Mouse (Mus musculus) heart, embryonic 11.5 days (tissue): ENCODE results near the gene Gipc3. TPM values are rescaled to one million over a fixed set of nuclear protein-coding genes. Genes with fewer than 3 reads are reported as not detected.
A peak's percentile ranks its signal among the peaks of the same experiment; 100 is the strongest.

Experiments
- ATAC-seq: fragments of 200-750 bp; cut with Nextera tagmentation; replicated peaks from 2 replicates; pipeline ENCODE4 v1.8.0; 2017; ENCODE audit warnings: moderate library complexity; ENCODE audit not compliant: insufficient number of reproducible peaks, low FRiP score, low TSS enrichment
- H3K27ac ChIP-seq: fragments of 300-500 bp; sonication (generic); 2 replicates; pipeline ENCODE4 v1.5.1; 2014; ENCODE audit warnings: mild to moderate bottlenecking, low read depth, low read length
- H3K27me3 ChIP-seq: fragments of 300-500 bp; sonication (generic); 2 replicates; pipeline ENCODE4 v1.6.1; 2014; ENCODE audit warnings: mild to moderate bottlenecking, low read length, mixed read lengths; ENCODE audit not compliant: control insufficient read depth, insufficient read depth
- H3K36me3 ChIP-seq: fragments of 300-500 bp; sonication (generic); 2 replicates; pipeline ENCODE4 v1.6.1; 2014; ENCODE audit warnings: mild to moderate bottlenecking, low read length, moderate library complexity, mixed read lengths; ENCODE audit not compliant: control insufficient read depth, insufficient read depth
- H3K4me1 ChIP-seq: fragments of 300-500 bp; sonication (generic); 2 replicates; pipeline ENCODE4 v1.6.1; 2014; ENCODE audit warnings: low read length; ENCODE audit not compliant: control insufficient read depth, insufficient read depth
- H3K4me2 ChIP-seq: fragments of 300-500 bp; sonication (generic); 2 replicates; pipeline ENCODE4 v1.6.1; 2014; ENCODE audit warnings: mild to moderate bottlenecking, moderate library complexity
- H3K4me3 ChIP-seq: fragments of 300-500 bp; sonication (generic); 2 replicates; pipeline ENCODE4 v1.5.1; 2014; ENCODE audit warnings: low read depth, low read length
- H3K9ac ChIP-seq: fragments of 300-500 bp; sonication (generic); 2 replicates; pipeline ENCODE4 v1.6.1; 2014; ENCODE audit warnings: mild to moderate bottlenecking, low read depth, low read length, moderate library complexity
- H3K9me3 ChIP-seq: fragments of 300-500 bp; sonication (generic); replicated peaks from 2 replicates; pipeline ENCODE4 v1.6.1; 2016; ENCODE audit warnings: low read length; ENCODE audit not compliant: control insufficient read depth
- WGBS: fragments of 180-500 bp; shearing (Covaris S2); extraction: QIAGEN DNeasy Blood & Tissue Kit; methylation state at CpG from one replicate; pipeline ENCODE4 v1.1.7; 2014; ENCODE audit not compliant: insufficient replicate concordance; 5-methylcytosine and 5-hydroxymethylcytosine counted together
- polyA plus RNA-seq: library from polyadenylated mRNA; unstranded; fragments of >200 nt; fragmentation: Nextera tagmentation; extraction: Ambion mirVana; gene quantifications from 2 replicates; pipeline ENCODE4 v1.2.1, GENCODE M21; 2014

Gene Gipc3
- polyA plus RNA-seq, 1 experiment from 2014 or later = not detected

DNA sequence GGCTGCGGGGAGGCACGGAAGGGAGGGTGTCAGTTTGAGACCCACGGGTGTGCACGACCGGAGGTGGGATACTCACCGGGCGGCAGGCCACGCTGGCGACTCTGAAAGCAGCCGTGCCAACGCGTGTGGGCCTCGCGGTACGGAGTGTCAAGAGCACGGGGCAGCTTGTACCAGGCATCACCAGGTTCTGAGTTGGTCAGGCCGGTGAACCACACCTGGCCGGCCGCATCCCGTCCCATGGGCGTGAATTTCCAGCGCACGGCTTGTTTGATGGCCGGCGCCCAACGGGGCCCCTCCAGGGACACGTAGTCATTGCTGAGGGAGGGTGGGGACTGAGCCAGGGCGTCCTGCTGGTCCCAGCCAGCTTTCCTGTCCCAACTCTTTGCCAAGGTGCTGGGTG is 21.6 kb upstream of the Gipc3 start:
- 10% methylated on average over 28 of the region's 28 CpGs for WGBS
- Histone ChIP-seq H3K4me2 (peak overlapping the region; percentile 69), H3K4me1 (peaks cover 57% of the 10 kb centered on the region), H3K27ac (no peak overlapping the region), H3K36me3 (peaks cover 28% of the 10 kb centered on the region), H3K9me3 (no peaks in the 10 kb centered on the region), H3K9ac (peak overlapping the region; percentile 56), H3K4me3 (peak overlapping the region; percentile 33), H3K27me3 (no peaks in the 10 kb centered on the region)
- ATAC-seq = 0 out of 2 replicates have a peak, but pooled peaks have one; percentile 2

DNA sequence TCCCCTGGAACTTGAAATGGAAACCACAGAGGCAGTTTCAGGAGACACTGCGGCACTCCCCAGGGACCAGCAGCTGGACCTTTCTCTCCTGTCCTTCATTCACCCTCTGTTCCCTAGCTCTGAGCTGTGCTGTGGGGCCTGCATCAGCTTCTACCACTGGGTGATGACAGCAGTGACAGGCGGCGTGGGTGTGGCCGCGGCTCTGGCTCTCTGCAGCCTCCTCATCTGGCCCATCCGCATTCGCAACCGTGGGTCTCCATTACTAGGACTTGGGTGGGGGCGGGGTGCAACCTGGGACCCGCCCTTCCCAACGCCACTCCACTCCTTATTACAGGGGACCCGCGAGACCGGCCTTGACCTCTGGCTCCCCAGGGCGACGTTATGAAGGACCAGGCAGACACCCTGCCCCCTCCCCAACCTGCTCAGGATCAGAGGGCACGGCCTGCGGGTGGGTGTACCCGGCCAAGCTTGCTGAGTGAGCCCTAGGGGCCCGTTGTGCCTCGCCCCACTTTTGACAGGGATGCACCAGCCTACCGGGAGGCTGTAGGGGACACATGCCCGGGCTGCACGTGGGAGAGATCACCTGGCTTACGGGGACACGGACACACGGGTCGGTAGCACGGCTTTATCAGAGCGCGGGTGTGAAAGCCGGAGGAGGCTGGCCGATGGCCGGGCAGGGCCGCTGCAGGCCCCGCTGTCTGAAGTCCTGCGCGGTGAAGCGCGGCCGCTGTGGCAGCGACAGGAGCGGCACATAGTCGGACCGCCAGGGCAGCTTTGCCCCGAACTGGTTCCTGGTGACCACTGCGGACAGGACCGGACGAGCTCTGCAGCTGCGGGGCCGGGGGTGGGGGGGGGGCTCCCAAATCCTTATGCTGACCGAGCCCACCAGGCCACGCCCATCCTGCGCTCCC is 20.6 kb upstream of the Gipc3 start:
- peak overlapping the region; percentile 33 for H3K4me3 ChIP-seq
- peak overlapping the region; percentile 95 for H3K27ac ChIP-seq
- ATAC-seq = peak; percentile 56
- H3K9ac ChIP-seq = peak overlapping the region; percentile 60
- no peaks in the 10 kb centered on the region for H3K9me3 ChIP-seq
- H3K4me2 ChIP-seq = peak overlapping the region; percentile 69
- H3K4me1 ChIP-seq = peaks cover 64% of the 10 kb centered on the region
- no peaks in the 10 kb centered on the region for H3K27me3 ChIP-seq
- H3K36me3 ChIP-seq = peaks cover 19% of the 10 kb centered on the region
- 4% methylated on average over 41 of the region's 54 CpGs for WGBS

DNA sequence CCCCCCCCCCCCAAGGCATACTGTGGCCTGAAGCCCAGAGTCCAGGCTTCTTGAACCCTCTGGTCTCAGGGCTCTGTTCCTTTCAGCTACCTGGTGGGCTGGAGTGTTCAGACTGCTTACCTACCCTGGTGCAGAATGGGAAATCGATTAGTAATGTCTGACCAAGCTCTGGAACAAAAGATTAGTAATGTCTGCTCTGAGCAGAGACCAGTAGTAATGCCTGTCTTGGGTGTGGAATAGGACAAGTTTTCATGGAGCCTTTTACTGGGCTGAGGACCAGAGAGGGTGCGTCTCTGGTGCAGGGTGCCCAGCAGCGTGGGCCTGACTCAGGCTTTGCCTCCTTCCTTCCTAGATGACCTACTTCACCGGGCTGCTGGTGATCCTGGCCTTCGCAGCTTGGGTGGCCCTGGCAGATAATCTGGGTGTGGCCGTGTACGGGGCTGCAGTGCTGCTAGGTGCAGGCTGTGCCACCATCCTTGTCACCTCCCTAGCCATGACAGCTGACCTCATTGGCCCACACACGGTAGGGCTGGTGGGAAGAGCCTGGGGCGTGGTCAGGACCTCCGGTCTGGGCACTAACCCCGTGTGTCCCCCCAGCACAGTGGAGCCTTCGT is 19.4 kb upstream of the Gipc3 start:
- H3K27me3 ChIP-seq = no peaks in the 10 kb centered on the region
- H3K36me3 ChIP-seq = peaks cover 6% of the 10 kb centered on the region
- H3K4me1 ChIP-seq = peaks cover 71% of the 10 kb centered on the region
- WGBS = 45% methylated on average over 12 of the region's 12 CpGs
- H3K27ac ChIP-seq = peak overlapping the region; percentile 95
- peak overlapping the region; percentile 69 for H3K4me2 ChIP-seq
- peak; percentile 39; the same call in 1 of the 2 replicates for ATAC-seq
- no peaks in the 10 kb centered on the region for H3K9me3 ChIP-seq
- H3K4me3 ChIP-seq = peak overlapping the region; percentile 33
- peak overlapping the region; percentile 60 for H3K9ac ChIP-seq

DNA sequence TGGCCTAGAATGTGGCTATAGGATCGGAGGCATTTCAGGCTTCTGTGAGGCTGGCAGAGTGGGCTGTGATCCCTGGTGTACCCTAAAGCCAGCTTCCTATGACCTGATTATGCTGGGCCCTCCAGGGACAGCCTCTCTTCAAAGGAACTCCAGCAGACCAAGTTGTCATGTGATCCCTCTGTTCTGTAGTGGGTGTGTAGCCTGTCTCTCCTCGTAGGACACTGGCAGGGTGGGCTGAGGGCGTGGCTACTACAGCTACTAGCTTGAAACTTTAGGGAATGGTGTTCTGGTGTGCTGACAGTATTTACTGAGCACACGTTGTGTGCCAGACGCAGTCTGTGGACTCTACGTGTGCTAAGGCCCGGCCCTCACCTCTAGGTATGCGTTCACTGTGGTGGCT is 17.7 kb upstream of the Gipc3 start:
- no peaks in the 10 kb centered on the region for H3K27me3 ChIP-seq
- H3K4me2 ChIP-seq = peak overlapping the region; percentile 22
- H3K27ac ChIP-seq = peak overlapping the region; percentile 35; the same call in 1 of the 2 replicates
- H3K9ac ChIP-seq = peak overlapping the region; percentile 39; the same call in 1 of the 2 replicates
- H3K9me3 ChIP-seq = no peaks in the 10 kb centered on the region
- no peak for ATAC-seq
- peaks cover 67% of the 10 kb centered on the region for H3K4me1 ChIP-seq
- 62% methylated on average over 8 of the region's 8 CpGs for WGBS
- H3K4me3 ChIP-seq = no peak overlapping the region
- no peaks in the 10 kb centered on the region for H3K36me3 ChIP-seq

DNA sequence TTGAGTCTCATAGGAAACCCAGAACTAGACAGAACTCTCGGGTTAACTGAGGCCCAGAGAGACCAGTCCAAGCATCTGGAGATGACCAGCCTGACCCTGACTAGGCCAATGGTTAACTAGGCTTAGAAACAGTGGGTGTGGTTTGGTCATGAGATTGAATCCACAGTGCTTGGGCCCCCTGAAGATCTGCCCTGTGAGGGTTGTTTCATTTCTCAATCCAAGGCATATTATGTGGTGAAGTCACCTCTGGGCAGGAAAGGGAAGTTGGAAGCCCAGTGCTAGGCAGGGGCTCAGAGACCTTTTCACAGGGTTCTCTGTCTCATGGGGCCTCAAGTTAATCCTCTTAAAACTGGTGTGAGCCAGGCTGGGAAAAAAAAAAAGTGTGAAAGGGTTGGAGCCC is 15.8 kb upstream of the Gipc3 start:
- H3K4me3 ChIP-seq = peak overlapping the region; percentile 68
- H3K27me3 ChIP-seq = no peaks in the 10 kb centered on the region
- no peaks in the 10 kb centered on the region for H3K36me3 ChIP-seq
- 56% methylated on average over 1 of the region's 1 CpGs for WGBS
- H3K9ac ChIP-seq = peak overlapping the region; percentile 85; the same call in 1 of the 2 replicates
- no peaks in the 10 kb centered on the region for H3K9me3 ChIP-seq
- no peak for ATAC-seq
- H3K27ac ChIP-seq = peak overlapping the region; percentile 47; the same call in 1 of the 2 replicates
- peaks cover 50% of the 10 kb centered on the region for H3K4me1 ChIP-seq
- peak overlapping the region; percentile 90 for H3K4me2 ChIP-seq

DNA sequence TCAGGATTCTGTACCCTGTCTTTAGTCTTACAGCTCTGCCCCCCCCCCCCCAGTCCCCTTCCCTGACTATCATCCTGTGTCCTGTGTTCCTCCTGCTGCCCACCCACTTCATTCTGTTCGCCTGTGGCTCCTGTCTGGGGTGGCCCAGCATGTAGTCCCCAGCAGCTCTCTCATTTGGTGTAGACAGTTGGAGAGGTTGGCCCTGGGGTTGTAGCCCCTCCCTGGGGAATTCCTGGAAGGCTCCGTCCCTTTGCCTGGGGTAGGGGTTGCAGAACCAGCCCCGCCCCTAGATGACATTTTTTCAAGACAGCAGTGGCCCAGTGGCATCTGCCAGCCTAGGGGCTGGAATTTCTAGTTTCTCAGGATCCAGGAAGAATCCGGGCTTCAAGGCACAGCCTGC is 15.1 kb upstream of the Gipc3 start:
- ATAC-seq = no peak
- peak overlapping the region; percentile 85 for H3K9ac ChIP-seq
- H3K4me1 ChIP-seq = peaks cover 44% of the 10 kb centered on the region
- H3K27ac ChIP-seq = peak overlapping the region; percentile 47
- peak overlapping the region; percentile 68 for H3K4me3 ChIP-seq
- H3K36me3 ChIP-seq = no peaks in the 10 kb centered on the region
- peak overlapping the region; percentile 90 for H3K4me2 ChIP-seq
- H3K9me3 ChIP-seq = no peaks in the 10 kb centered on the region
- no peaks in the 10 kb centered on the region for H3K27me3 ChIP-seq
- 21% methylated on average over 4 of the region's 4 CpGs for WGBS

DNA sequence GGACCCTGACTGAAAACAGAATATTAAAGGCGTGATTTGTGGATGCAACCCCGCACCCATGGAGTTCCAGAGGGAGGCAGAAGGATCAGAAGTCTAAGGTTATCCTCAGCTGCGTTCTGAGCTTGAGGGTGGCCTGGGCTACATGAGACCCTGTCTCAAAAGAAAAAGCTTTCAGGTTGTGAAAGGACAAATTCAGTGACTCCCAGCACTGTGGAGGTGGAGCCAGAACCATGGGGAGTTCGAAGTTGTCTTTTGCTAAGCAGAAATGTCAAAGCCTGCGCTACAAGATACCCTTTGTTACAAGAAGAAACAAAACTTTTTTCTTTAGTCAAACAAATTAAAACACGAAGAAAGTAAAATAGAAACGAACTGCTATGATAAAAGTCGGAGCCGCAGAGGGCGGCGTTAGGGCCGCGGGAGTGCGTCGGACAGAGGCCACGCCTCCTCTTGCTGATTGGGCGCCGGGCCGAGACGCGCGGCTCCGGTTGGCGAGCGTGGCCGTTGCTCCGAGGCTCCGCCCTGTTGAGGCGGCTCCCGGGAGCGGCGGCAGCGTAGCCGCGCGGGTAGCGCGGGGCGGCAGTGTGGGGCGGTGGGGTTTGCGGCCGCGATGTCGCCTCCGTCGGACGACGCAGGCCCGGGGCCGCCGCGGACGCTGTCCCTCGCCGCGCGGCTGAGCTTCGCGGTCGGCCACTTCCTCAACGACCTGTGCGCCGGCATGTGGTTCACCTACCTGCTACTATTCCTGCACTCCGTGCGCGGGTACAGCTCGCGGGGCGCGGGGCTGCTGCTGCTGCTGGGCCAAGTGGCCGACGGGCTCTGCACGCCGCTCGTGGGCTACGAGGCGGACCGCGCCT is 14.2 kb upstream of the Gipc3 start, which contains the start of gene Mfsd12:
Gene Mfsd12, plus strand, starts transcription at position 501 of the 854 bp plus-strand sequence.
- Histone ChIP-seq H3K4me3 (peak within 1 kb of the TSS; percentile 68), H3K9ac (peak within 1 kb of the TSS; percentile 85), H3K4me1 (peaks cover 34% of the 10 kb centered on the region), H3K36me3 (no peaks in the 10 kb centered on the region), H3K4me2 (peak within 1 kb of the TSS; percentile 90), H3K27ac (no peak within 1 kb of the TSS; the same call in none of the 2 replicates), H3K27me3 (no peaks in the 10 kb centered on the region), H3K9me3 (no peaks in the 10 kb centered on the region)
- ATAC-seq = peak; percentile 86
- WGBS = 4% methylated on average over 38 of the region's 79 CpGs
